Mouse (Mus musculus): ENCODE results near the gene Acss3.

Gene Acss3

DNA sequence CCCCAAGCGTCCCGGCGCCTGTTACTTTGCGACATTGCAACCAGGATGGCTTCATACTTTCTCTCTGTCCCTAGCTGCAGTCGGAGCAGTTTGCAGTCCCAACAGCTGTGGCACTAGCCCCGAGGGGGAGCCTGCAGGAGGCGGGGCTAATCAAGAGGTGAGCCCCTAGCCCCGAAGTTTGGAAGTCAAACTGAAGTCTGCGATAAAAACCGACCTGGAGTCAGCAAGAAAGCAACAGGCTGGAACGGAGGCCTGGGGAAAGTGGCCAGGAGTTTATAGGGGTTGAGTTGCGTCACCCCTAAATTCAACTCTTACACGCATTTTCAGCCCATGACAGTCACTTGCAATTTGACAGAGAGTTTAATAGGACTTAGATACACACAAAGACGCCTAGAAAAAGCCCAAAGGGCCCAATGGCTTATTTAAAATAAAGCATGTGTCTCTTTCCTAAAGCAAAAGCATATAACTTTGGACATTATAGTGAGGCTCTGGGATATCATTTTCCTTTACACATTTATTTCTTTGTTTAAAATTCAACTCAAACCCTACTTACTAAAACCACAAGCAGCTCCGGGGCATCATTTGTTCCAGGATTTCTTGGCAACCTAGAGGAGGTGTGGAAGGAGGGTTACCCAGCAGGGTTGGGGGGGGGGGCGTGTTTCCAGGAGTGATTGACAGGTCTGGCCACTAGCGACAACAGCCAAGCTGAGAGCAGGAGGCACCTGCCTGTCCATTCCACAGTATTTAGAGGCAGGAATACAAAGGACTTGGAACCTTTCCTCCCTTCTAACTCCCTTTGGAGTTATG, at the start of gene Acss3:
Gene Acss3 (minus strand): TSS at position 140 of the 807 bp plus-strand sequence.
- DNase-seq = no peak

DNA sequence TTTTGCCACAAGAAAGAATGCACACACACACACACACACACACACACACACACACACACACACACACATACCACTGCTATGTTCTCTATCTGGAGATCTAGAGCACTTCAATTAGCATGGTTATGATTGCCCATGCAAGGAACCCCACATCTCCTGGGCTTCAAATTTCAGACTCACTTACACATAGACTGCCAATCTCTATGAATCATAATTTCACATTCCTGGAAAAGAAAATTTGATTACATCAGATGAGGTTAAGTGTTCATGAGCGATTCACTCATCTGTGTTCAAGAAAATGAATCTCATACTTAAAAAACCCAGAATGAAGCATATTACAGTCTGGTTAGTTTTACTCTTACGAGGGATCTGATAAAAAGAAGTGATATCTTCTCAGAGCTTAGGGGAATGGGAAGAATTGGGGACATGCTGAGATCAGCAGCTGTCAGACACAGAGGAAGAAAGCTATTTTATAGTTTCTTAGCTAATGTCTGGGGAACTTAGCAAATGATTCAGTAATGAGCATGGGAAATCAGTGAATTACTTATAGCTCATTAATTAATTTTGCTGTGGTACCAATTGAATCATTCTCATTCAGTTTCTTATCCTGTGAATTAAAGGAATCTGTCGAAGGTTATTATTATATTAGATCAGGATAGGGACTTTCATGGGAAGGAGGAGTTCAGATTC, 48.7 kb upstream of the Acss3 start:
- no peak for DNase-seq

DNA sequence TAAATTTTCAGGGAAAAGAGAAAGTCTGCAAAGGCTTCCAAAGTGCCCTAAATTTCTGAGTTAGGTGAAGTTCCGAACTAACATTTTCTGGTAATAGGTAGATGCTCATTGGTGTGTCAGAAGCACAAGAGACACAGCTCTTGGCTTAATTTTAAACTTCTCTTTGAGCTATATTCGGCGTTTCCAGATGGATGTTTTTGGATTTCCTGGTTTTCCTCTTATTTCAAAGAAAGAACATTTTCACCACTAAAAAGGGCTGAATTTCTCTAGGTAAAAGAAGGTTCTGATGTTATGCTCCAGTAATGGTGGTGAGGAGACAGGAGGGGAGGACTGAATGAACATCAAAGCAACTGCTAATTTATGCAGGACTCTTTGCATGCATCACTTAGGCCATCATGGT, 43.0 kb upstream of the Acss3 start:
- no peak for DNase-seq

DNA sequence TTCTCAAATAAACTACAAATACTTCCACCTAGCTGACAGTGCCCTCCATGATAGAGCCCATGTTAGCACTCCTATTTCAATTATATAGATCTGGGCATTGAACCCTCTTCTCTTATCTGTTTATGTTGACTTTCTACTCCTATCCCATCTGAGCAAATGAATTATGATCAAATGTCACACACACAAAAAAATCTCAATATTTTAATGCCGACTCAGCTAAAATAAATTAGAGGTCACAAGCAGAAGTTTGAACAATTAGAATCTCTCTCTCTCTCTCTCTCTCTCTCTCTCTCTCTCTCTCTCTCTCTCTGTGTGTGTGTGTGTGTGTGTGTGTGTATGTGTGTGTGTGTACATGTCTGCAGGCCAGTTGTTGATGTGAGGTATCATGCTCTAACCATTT, 25.3 kb upstream of the Acss3 start:
- no peak for DNase-seq

DNA sequence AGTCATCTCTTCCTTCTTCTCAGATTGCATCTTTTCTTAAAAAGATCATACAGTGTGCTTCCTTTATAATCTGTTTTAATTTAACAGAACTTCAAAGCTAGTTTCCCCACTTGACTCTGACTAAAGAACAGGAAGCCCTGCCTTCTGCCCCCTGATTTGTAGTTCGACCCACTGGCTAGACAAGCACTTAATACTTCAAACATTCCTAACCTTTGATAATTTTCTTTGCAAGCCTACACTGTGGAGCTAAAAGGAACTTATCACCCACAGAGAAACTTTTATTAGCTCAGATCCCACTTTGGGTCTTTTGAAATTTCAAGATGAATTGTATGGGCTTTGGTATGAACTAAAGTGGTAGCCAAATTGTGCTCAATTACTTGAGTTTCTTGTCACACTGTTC, 20.5 kb upstream of the Acss3 start:
- no peak for DNase-seq

DNA sequence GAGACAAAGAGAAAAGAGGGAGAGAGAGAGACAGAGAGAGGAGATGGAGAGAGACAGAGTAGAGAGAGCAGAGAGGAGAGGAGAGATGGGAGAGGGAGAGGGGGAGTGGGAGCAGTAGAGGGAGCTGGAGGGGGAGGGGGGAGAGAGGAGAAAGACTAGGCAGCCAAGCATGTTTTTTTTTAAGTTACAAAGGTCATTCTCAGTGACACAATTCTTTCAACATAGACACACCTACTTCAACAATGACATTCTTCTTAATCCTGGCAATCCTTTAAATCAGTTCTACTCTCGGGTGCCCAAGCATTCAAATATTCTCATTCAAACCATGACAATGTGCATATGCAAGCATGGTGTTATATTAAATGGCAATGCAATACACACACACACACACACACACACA, 19.4 kb upstream of the Acss3 start:
- DNase-seq = no peak

DNA sequence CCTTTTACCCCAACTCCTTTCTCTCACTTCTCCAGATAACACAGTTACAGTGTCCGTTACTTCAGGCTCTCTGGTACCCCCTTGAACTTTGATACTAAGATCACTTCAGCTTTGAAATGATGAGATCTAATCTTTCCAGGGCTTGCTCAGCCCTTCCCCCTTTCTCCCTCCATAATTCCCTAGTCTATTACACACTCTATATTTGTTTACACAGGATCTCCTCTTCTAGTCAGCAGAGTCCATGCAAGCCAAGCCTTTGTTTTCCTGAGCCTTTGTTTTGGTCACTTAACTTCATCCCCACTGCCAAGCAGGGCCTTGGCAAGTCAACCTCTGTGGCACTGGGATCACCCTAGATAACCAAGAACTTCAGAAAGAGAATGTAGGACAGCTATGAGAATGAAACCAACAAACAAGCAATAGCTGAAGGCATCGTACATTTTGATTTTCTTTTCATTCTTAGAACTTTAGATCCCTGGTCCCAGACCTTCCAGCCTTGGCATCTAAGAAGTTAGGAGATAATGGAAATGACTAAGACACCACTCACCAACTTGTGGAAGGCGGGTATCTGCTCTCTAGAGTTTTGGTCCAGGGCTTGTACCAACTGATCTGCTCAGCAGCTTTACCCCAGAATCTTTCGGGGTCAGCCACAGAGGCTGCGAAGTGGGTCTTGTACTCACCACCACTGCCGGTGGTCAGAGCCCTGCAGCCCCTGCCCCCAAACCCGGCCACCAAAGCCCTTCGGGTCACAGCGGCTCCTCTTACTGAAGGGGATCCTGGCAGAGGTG, 532 bp downstream of the Acss3 start:
- no peak for DNase-seq

DNA sequence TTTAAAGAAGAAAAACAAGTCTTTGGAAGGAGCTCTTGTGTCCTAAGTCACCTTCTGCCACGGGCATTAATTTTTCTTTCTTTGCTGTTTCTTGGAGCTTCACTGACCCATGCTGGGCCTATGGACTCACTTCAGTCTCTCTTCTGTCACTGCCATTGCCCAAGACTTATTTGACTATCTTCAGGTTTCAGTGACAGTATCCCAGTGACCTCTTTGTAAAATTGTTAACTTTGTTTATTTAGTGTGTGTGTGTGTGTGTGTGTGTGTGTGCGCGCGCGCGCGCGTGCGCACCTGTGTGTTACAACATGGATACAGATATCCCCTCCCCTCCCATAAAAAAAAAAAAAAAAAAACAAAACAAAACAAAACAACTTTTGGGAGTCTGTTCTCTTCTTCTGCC, 2.2 kb downstream of the Acss3 start:
- DNase-seq = no peak

DNA sequence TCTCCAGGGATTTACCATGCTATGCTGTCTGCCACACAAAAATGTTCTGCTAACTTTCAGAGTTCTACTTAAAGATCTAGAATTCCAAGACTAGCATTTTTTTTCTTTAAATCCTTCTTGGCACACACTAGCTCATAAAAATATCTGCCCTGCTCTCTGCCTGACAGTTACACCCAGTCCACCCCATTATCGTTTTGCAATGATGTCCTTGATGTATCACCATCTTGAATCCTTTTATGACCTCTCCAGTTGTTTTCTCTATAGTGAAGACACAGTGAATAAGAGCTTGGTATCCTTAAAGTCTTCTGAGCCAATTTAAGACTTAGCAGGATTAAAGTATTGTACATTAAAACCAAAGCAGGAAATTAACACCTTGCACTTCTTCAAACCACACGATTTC, 4.3 kb downstream of the Acss3 start:
- no peak for DNase-seq

DNA sequence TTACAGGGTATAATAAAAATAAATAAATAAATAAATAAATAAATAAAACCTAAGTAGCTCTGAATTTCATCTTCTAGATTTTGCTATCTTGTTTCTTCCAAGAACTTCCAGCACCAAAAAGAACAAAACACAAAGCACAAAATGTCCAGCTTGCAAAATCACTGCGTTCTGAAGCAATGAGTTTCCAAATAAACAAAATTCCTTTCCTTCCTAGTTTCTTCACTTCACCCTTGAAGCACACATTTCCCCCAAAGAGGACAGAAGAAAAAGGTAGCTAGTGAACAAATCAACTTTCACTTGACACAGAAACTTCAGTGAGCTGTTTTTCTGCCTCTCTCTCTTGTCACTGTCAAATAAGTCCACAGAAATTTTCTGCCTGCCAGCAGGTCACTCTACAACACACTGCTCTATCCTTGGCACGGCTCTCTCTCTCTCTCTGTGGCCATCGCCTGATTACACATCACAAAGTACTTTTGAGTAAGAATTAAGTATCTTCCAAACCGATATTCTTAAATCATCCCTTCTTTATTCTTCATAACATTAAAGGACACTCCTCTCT, 6.7 kb downstream of the Acss3 start:
- DNase-seq = no peak

DNA sequence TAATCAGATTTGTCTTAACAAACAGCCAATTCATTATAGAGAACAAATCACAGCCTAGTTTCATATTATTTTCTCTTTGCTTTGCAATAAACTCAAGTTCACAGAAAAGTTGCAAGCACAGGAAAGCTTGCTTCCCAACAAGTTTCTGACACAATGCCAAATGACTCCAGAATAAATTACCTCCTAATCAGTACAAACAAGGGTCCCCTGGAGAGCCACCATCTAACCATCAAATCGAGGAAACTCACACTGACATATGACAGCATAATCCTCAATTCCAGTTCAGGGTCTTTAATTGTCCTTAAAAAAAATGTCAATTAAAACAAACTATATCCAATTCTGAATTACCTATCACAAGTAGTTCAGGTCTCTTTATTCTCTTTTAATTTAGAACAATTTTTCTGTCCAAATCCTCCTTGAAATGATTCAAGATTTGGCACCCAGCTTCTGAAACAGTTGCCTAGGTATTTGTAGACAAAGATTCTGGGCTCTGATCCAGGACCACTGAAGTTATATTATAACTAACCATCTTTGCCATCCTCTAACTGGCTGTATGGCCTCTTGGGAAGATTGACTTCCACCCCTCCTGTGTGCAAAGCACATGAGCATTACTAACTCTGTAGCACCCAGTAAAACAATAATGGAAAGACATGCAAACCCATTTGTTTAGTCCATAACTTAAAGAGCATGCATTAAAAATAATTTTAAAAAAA, 7.4 kb downstream of the Acss3 start:
- DNase-seq = no peak

DNA sequence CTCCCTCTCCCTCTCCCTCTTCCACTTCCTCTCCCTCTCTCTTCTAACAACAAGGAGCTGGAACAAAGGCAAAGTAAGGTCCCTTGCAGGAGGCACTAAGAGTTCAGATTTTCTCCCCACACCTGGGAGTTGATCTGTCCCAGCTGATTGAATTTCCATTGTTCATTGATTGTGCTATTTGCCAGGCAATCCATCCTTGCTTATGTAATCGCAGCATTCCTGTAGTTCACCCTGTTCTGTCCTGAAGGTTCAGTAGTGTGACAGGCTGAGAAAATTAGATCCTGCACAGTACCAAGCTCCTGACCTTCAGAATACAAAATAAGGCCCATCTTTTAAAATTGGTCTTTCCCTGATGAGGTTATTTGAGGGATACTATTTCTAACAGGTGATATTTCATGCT, 8.3 kb downstream of the Acss3 start:
- no peak for DNase-seq

DNA sequence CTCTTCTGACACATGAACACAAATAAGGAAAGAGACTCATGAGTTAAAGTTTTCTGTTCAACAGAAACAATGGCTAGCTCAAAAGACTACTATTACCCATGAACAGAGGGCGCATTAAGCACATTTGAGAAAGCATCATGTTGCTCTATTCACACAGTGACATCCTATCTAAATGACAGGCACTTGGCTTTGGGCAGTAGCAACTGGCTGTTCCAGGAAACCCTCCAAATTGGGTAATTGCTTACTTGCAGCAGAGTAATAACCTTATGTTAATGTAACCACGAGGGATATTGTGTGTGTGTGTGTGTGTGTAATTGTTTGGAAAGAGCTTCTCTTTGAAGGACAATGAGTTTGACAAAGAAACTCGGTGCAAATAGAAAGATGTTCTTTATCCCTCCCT, 29.0 kb downstream of the Acss3 start:
- DNase-seq = no peak

DNA sequence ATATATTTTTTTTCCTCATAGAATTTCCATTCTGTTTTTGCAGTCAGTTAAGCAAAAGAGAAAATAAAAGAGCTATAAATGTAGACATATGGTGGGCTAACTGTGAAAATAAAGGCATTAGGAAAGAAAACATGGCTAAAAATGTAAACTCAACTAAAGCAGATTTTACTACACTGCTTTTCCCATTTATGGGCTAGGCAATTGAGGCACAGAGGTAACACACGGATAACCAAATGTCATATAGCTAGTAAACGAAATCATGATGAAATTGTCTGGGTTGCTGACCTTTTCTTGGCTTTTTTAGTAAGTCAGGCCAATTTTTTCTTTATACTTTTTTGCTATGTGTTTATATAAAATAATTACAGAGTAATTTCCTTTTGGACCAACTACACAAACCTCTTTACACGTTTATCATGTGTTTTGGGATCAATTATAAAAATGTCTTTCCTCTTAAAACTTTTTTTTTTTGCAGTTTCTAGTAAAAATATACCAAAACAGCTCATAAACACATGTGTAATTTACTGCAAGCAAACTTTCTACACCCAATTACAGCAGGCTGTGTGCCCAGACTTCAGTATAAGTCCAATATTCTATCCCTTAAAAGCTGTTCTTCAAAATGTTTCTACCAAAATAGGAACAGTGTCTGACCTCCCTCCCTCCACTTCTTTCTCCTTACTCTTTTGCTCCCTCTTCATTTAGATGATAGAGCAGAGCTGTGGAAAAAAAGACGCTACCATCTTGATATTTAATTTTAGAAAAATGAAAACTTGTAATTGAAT, 69.4 kb downstream of the Acss3 start:
- DNase-seq = no peak

DNA sequence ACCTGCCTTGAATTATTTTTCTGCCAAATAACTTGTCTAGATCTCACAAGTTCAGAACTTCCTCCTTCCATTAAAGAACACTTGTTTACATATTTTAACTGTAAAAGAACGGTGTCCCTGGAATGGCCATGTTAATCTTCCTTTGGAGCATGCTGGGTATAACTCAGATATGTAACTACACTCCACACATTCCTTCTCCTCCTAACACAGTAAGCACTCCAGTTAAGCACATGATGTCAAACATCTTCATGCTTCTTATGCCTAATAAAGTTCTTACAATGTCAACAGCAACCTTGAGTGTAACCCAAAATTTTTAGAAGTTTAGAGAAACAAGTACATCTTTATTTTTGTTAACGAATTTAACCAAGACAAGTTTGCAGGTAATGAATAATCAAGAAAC, 73.0 kb downstream of the Acss3 start:
- no peak for DNase-seq

DNA sequence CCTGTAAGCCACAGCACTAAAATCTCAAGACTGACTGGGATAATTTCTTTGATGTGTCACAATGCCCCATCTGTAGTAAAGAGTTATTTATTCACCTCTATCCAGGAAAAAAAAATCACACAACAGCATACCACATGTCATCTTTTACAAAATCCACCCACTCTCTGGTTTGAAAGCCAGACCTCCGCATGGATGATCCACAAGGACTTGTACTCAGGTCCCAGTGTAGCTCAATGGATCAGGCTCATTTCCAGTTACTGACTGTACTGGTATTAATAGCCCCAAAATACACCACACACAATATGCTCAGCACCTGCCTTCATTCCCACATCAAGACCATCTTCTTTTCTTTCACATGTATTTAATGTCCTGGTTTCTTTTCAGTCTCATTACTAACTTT, 80.8 kb downstream of the Acss3 start:
- no peak for DNase-seq

DNA sequence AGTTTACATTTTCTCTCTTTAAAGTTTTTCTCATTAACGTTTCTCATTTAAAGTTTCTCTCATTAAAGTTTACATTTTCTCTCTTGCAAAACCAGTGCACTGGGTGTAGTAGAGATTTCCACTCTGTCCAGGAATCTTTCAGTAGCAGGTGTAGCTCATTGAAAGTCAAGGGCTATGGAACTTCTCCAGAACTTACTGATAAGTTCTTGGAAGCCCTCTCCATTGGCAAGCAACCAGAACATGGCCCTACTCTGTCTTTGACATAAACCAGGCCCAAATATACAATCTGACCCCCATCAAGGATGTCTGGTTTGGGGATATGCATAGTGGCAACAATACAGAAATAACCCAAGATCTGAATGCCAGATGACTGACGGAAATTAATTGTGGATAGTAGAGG, 82.6 kb downstream of the Acss3 start:
- no peak for DNase-seq

DNA sequence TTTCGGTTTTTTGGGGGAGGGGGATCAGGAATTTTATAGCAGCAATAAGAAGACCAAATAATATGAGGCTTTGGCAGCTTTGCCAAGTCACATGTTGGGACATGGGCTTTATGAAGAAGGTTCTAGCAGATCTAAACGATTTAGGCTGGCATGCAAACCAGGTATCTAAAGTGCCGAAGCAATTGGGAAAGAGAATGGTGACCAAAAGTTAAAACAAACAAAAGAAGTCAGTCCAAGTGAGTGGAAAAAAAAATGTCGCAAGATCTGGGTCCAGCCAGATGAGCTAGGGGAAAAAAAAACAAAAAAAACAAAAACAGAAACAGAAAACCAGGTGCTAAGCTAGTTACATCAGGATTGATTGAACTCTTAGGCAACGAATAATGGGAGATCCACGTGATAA, 83.1 kb downstream of the Acss3 start:
- no peak for DNase-seq

DNA sequence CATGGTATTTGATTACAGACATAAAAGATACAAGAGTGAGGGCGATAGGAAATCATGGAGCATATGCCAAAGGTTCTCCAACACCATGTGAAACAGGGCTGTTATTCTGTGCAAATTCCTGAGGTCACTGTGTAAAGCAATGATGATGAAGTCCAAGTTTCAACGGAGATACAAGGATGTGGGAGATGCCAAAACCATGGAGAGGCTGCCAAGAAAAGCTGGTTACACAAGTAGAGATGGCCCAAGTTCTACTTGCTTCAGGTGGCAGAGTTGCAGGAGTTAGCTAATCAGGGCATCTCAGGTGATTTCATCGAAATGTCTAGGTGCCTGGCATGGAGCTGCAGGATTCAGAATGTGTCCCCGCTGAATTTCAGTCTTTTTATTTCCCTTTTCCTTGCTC, 84.3 kb downstream of the Acss3 start:
- DNase-seq = no peak

DNA sequence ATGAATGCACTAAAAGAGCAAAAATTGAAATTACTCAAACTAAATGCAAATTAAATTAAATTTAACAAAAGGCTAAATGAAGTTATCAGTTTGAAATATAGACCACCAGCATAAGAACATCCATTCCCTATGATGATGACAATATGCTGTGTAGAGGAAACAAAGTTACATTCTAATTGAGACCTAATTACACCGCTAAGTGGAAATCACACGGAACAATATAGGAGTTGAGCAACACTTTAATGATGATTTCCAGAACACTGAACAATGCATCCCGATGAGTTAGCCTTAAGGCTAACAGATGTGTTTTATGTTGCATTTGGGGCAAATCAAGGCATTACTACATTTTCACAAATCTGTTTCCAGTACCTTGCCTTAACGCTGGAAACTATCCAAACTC, 99.2 kb downstream of the Acss3 start:
- no peak for DNase-seq

DNA sequence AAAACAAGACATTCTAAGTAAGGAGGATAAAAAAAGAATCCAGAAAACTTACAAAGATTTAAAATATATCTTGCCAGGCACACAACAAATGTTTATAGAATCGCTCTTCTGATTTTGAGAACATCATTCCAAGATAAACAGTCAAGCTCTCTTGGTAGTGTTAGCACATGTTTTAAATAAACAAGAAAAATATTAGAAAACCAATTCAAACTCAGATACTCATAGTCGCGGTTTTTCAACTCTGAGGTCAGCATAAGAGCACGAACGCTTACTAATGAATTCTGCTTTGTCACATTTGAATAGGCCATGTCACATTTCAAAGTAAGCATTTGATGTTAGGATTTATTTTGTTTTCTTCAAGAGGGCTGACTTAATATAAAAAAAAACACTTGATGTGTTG, 102.3 kb downstream of the Acss3 start:
- no peak for DNase-seq

DNA sequence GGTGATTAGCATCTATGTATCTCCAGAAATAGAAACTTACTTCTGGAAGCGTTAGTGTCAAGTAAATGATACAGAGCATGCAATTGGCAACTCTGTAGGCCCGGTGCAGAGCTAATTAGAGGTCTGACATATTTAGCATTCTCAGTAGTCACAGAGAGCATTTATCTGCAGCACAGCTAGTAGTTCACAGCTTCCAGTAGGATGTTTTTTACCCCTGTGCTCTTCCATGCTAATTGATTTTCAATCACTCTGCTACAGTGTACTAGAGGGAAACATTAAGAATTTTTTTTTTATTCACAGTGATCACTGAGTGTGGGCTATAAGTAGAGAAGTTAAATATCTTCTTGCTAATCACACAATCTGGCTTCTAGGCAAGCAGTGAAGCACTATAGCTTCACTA, 112.3 kb downstream of the Acss3 start:
- no peak for DNase-seq
